ENCODE assay signal across 13 mouse cellular contexts in the genomic region with DNA sequence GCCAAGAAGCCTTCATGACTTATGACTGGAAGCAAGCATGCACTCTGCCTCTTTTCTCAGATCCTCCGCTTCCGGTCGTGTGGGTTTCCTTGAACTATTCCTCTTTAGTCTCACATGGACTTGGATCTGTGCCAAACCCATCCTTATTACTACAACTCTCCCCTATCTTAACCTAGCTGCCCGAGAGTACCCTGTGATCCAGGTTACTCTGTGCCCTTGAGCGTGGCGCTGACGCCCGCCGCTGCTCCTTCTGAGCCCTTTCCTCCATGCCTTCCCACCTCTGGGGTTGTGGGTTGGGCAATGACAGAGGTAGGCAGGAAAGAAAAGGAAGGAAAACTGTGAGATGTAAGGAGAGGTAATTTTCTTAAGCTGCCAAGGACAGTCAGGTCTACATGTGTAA. TPM values are rescaled to one million over a fixed set of nuclear protein-coding genes. Genes with fewer than 3 reads are reported as not detected.
DNase-seq lines count a peak whose midpoint lies in the region; ATAC-seq and TF ChIP-seq lines count a peak whose summit lies in the region.
"Had no signal": no experiment of that assay in that cellular context is flagged by ENCODE, and none has a peak within 500 bp of the region (broad histone marks: within the 10 kb centered on the region; RNA-seq: fewer than 3 reads in every experiment).

No protein-coding gene starts in this region.

- no peak for TF ChIP-seq CTCF in intestine, postnatal 0 days (IDR thresholded peaks at IDR 0.05; ENCODE audit: low read depth)

- peaks cover 36% of the 10 kb centered on the region for H3K4me1 ChIP-seq in embryonic facial prominence, embryonic 12.5 days
- H3K4me1 ChIP-seq in embryonic facial prominence, embryonic 10.5 days: peaks cover 61% of the 10 kb centered on the region
- peaks cover 38% of the 10 kb centered on the region for H3K4me1 ChIP-seq in limb, embryonic 12.5 days (replicated peaks)
- H3K4me1 ChIP-seq in limb, embryonic 10.5 days: peaks cover 36% of the 10 kb centered on the region
- H3K4me1 ChIP-seq in forebrain, embryonic 12.5 days: peaks cover 50% of the 10 kb centered on the region
- H3K4me1 ChIP-seq in intestine, postnatal 0 days (replicated peaks; ENCODE audit: control insufficient read depth, insufficient read depth, low read length): peaks cover 7% of the 10 kb centered on the region; the same call in 1 of the 2 replicates

- no peaks in the 10 kb centered on the region for H3K9me3 ChIP-seq in embryonic facial prominence, embryonic 12.5 days
- no peaks in the 10 kb centered on the region for H3K9me3 ChIP-seq in embryonic facial prominence, embryonic 10.5 days
- no peaks in the 10 kb centered on the region for H3K9me3 ChIP-seq in limb, embryonic 12.5 days
- H3K9me3 ChIP-seq in limb, embryonic 10.5 days (replicated peaks): no peaks in the 10 kb centered on the region
- no peaks in the 10 kb centered on the region for H3K9me3 ChIP-seq in forebrain, embryonic 12.5 days
- H3K9me3 ChIP-seq in intestine, postnatal 0 days (ENCODE audit: control insufficient read depth): no peaks in the 10 kb centered on the region
- H3K9me3 ChIP-seq: G1E; heart, embryonic 15.5 days; lung, embryonic 15.5 days had no signal

- no peak for DNase-seq in embryonic facial prominence, embryonic 10.5 days (ENCODE audit: low spot score)
- no peak for DNase-seq in limb, embryonic 10.5 days (ENCODE audit: low spot score)
- no peak for DNase-seq in layer of hippocampus, adult 11-12 months (ENCODE audit: low spot score)
- DNase-seq in cerebellum, postnatal 14 days: no peak
- DNase-seq: kidney, postnatal 4 days; thymus, postnatal 25 days had no signal

- H3K27me3 ChIP-seq in embryonic facial prominence, embryonic 12.5 days: no peaks in the 10 kb centered on the region
- H3K27me3 ChIP-seq in embryonic facial prominence, embryonic 10.5 days (replicated peaks; ENCODE audit: low read depth, poor library complexity, severe bottlenecking): no peaks in the 10 kb centered on the region
- no peaks in the 10 kb centered on the region for H3K27me3 ChIP-seq in limb, embryonic 12.5 days
- H3K27me3 ChIP-seq in limb, embryonic 10.5 days (ENCODE audit: low read depth, poor library complexity, severe bottlenecking): no peaks in the 10 kb centered on the region
- H3K27me3 ChIP-seq in forebrain, embryonic 12.5 days: no peaks in the 10 kb centered on the region
- no peaks in the 10 kb centered on the region for H3K27me3 ChIP-seq in intestine, postnatal 0 days (replicated peaks; ENCODE audit: control insufficient read depth, insufficient read depth, low read length)
- H3K27me3 ChIP-seq: heart, embryonic 15.5 days; lung, embryonic 15.5 days had no signal

- no peak overlapping the region for H3K27ac ChIP-seq in embryonic facial prominence, embryonic 12.5 days
- H3K27ac ChIP-seq in embryonic facial prominence, embryonic 10.5 days (replicated peaks): no peak overlapping the region
- no peak overlapping the region for H3K27ac ChIP-seq in limb, embryonic 12.5 days
- H3K27ac ChIP-seq in limb, embryonic 10.5 days: no peak overlapping the region
- H3K27ac ChIP-seq in forebrain, embryonic 12.5 days: no peak overlapping the region
- H3K27ac ChIP-seq in intestine, postnatal 0 days (ENCODE audit: low read depth, low read length): no peak overlapping the region
- H3K27ac ChIP-seq: heart, embryonic 15.5 days; lung, embryonic 15.5 days had no signal

- no peak overlapping the region for H3K9ac ChIP-seq in embryonic facial prominence, embryonic 12.5 days
- H3K9ac ChIP-seq in limb, embryonic 12.5 days (replicated peaks): no peak overlapping the region
- peak overlapping the region; percentile 21; the same call in 1 of the 2 replicates for H3K9ac ChIP-seq in forebrain, embryonic 12.5 days
- H3K9ac ChIP-seq in intestine, postnatal 0 days (ENCODE audit: low read depth, low read length): no peak overlapping the region
- H3K9ac ChIP-seq: heart, embryonic 15.5 days; lung, embryonic 15.5 days had no signal

- no peak overlapping the region for H3K4me3 ChIP-seq in embryonic facial prominence, embryonic 12.5 days
- no peak overlapping the region for H3K4me3 ChIP-seq in embryonic facial prominence, embryonic 10.5 days
- H3K4me3 ChIP-seq in limb, embryonic 12.5 days (replicated peaks): no peak overlapping the region
- H3K4me3 ChIP-seq in limb, embryonic 10.5 days: no peak overlapping the region
- H3K4me3 ChIP-seq in forebrain, embryonic 12.5 days (replicated peaks): no peak overlapping the region
- H3K4me3 ChIP-seq in intestine, postnatal 0 days (ENCODE audit: low read depth, low read length): no peak overlapping the region
- H3K4me3 ChIP-seq: heart, embryonic 15.5 days; lung, embryonic 15.5 days had no signal

- no peak for ATAC-seq in embryonic facial prominence, embryonic 12.5 days (ENCODE audit: insufficient number of reproducible peaks, insufficient read depth, low FRiP score, low TSS enrichment)
- no peak for ATAC-seq in limb, embryonic 12.5 days (ENCODE audit: insufficient number of reproducible peaks, insufficient read depth, low FRiP score, low TSS enrichment, low read depth)
- no peak for ATAC-seq in forebrain, embryonic 12.5 days (ENCODE audit: low FRiP score)
- ATAC-seq in intestine, postnatal 0 days: peak; percentile 36; the same call in 1 of the 2 replicates

- H3K4me2 ChIP-seq in embryonic facial prominence, embryonic 12.5 days (replicated peaks): peak overlapping the region; percentile 12
- 0 out of 2 replicates have a peak overlapping the region, but pooled peaks have one; percentile 9 for H3K4me2 ChIP-seq in limb, embryonic 12.5 days
- peak overlapping the region; percentile 79; the same call in 1 of the 2 replicates for H3K4me2 ChIP-seq in forebrain, embryonic 12.5 days
- H3K4me2 ChIP-seq in intestine, postnatal 0 days (replicated peaks; ENCODE audit: low read depth): peak overlapping the region; percentile 35; the same call in 1 of the 2 replicates
- H3K4me2 ChIP-seq: heart, embryonic 15.5 days; lung, embryonic 15.5 days had no signal

- H3K36me3 ChIP-seq in embryonic facial prominence, embryonic 12.5 days: peaks cover 18% of the 10 kb centered on the region
- peaks cover 29% of the 10 kb centered on the region for H3K36me3 ChIP-seq in embryonic facial prominence, embryonic 10.5 days (replicated peaks)
- peaks cover 28% of the 10 kb centered on the region for H3K36me3 ChIP-seq in limb, embryonic 12.5 days
- H3K36me3 ChIP-seq in limb, embryonic 10.5 days: peaks cover 28% of the 10 kb centered on the region
- H3K36me3 ChIP-seq in forebrain, embryonic 12.5 days (replicated peaks): peaks cover 26% of the 10 kb centered on the region
- H3K36me3 ChIP-seq in intestine, postnatal 0 days (ENCODE audit: control insufficient read depth, insufficient read depth): peaks cover 12% of the 10 kb centered on the region; the same call in 1 of the 2 replicates

- WGBS in embryonic facial prominence, embryonic 12.5 days: 76% methylated on average over 9 of the region's 9 CpGs
- WGBS in embryonic facial prominence, embryonic 10.5 days: 91% methylated on average over 9 of the region's 9 CpGs
- 81% methylated on average over 9 of the region's 9 CpGs for WGBS in limb, embryonic 12.5 days
- 94% methylated on average over 9 of the region's 9 CpGs for WGBS in limb, embryonic 10.5 days
- 77% methylated on average over 9 of the region's 9 CpGs for whole genome bisulfite sequencing in forebrain, embryonic 12.5 days
- 31% methylated on average over 9 of the region's 9 CpGs for WGBS in intestine, postnatal 0 days

RNA-seq across cellular contexts. Expression of gene Csrnp2, which starts 3.3 kb away (rescaled TPM):
- polyA plus RNA-seq in embryonic facial prominence, embryonic 12.5 days (2016; fragmentation: Nextera tagmentation; extraction: Ambion mirVana): 32.8 and 34.9 TPM in 2 replicates
- polyA plus RNA-seq in embryonic facial prominence, embryonic 10.5 days (2016; fragmentation: Nextera tagmentation; extraction: Ambion mirVana): 24.2 and 25.4 TPM in 2 replicates
- 34.1 and 34.4 TPM in 2 replicates for polyA plus RNA-seq in limb, embryonic 12.5 days (2016; fragmentation: Nextera tagmentation; extraction: Ambion mirVana)
- polyA plus RNA-seq in limb, embryonic 10.5 days (2016; fragmentation: Nextera tagmentation; extraction: Ambion mirVana): 24.8 and 28.2 TPM in 2 replicates
- polyA plus RNA-seq in forebrain, embryonic 12.5 days (2016; fragmentation: Nextera tagmentation; extraction: Ambion mirVana): 36.4 and 37.0 TPM in 2 replicates
- polyA plus RNA-seq in intestine, postnatal 0 days (2015; fragmentation: Nextera tagmentation; extraction: Ambion mirVana): 3.1 and 3.3 TPM in 2 replicates

RNA-seq across cellular contexts. Expression of gene Letmd1, which starts 23.1 kb away (rescaled TPM):
- 35.3 and 37.3 TPM in 2 replicates for polyA plus RNA-seq in embryonic facial prominence, embryonic 12.5 days (2016; fragmentation: Nextera tagmentation; extraction: Ambion mirVana)
- 36.5 and 38.6 TPM in 2 replicates for polyA plus RNA-seq in embryonic facial prominence, embryonic 10.5 days (2016; fragmentation: Nextera tagmentation; extraction: Ambion mirVana)
- 28.1 and 29.3 TPM in 2 replicates for polyA plus RNA-seq in limb, embryonic 12.5 days (2016; fragmentation: Nextera tagmentation; extraction: Ambion mirVana)
- polyA plus RNA-seq in limb, embryonic 10.5 days (2016; fragmentation: Nextera tagmentation; extraction: Ambion mirVana): 29.7 and 31.4 TPM in 2 replicates
- polyA plus RNA-seq in forebrain, embryonic 12.5 days (2016; fragmentation: Nextera tagmentation; extraction: Ambion mirVana): 41.9 and 47.7 TPM in 2 replicates
- 10.6 and 11.5 TPM in 2 replicates for polyA plus RNA-seq in intestine, postnatal 0 days (2015; fragmentation: Nextera tagmentation; extraction: Ambion mirVana)

RNA-seq across cellular contexts. Expression of gene Tfcp2, which starts 59.8 kb away (rescaled TPM):
- polyA plus RNA-seq in embryonic facial prominence, embryonic 12.5 days (2016; fragmentation: Nextera tagmentation; extraction: Ambion mirVana): 42.7 and 43.7 TPM in 2 replicates
- 36.9 and 38.2 TPM in 2 replicates for polyA plus RNA-seq in embryonic facial prominence, embryonic 10.5 days (2016; fragmentation: Nextera tagmentation; extraction: Ambion mirVana)
- 42.5 and 44.4 TPM in 2 replicates for polyA plus RNA-seq in limb, embryonic 12.5 days (2016; fragmentation: Nextera tagmentation; extraction: Ambion mirVana)
- 29.9 and 44.5 TPM in 2 replicates for polyA plus RNA-seq in limb, embryonic 10.5 days (2016; fragmentation: Nextera tagmentation; extraction: Ambion mirVana)
- 41.7 and 44.8 TPM in 2 replicates for polyA plus RNA-seq in forebrain, embryonic 12.5 days (2016; fragmentation: Nextera tagmentation; extraction: Ambion mirVana)
- 8.0 and 8.5 TPM in 2 replicates for polyA plus RNA-seq in intestine, postnatal 0 days (2015; fragmentation: Nextera tagmentation; extraction: Ambion mirVana)

Comparison
In these comparisons a context has a peak if more than half of its experiments do, and no peak if none do; other contexts are left out.
1. H3K4me2 ChIP-seq: peak in every context shown above with its lines; median percentile 79 in forebrain, embryonic 12.5 days; 35 in intestine, postnatal 0 days; 12 in embryonic facial prominence, embryonic 12.5 days; 9 in limb, embryonic 12.5 days.